Mouse (Mus musculus): ENCODE measurements at regions not wholly inside any gene's neighbourhood (a gene's known extent, or its start where the extent isn't known, plus 50 kb on each side); places are given as distances from the start of the nearest gene placed in this dataset.
"Not testable (repeated sequence)": the region's sequence is repeated elsewhere in the genome, so short reads cannot be mapped to it uniquely, and the experiment has no call there.

GRCm38 (mm10) chr6:100425551-100425950 lies 138.3 kb upstream of the Rybp start:
- no peak for DNase-seq (ENCODE audit: low spot score in 2 of 2)

- DNase-seq (ENCODE audit: low spot score in 2 of 2), result no peak
Observed at GRCm38 (mm10) chr6:100424788-100425403, 137.6 kb upstream of the Rybp start.

GRCm38 (mm10) chr6:100424181-100424580 lies 136.9 kb upstream of the Rybp start:
- no peak for DNase-seq (ENCODE audit: low spot score in 2 of 2)

DNA sequence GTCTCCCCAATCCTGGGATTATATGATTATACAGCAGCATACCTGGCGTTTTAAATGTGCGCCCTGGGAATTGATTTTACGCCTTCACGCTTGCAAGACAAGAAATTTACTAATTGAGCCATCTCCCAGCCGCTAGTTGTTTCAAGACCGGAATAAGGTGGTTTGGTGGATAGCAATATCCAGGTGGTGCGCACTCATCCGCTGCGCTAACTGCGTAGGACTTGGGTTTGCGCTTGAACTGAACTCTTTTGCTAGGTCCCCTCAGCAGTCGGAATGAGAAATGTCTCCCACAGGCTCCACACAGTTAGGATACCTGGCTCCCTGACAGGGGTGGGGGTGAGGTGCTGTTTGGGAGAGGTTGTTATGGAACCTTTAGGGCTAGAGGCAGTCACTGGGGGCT lies 136.4 kb upstream of the Rybp start:
- no peak for DNase-seq (ENCODE audit: low spot score in 2 of 2)

GRCm38 (mm10) chr6:100422603-100423002 lies 135.3 kb upstream of the Rybp start:
- no peak for DNase-seq (ENCODE audit: low spot score in 2 of 2)

- no peak for DNase-seq (ENCODE audit: low spot score in 2 of 2)
Observed at GRCm38 (mm10) chr6:100421706-100422578, 134.7 kb upstream of the Rybp start.

- DNase-seq (ENCODE audit: low spot score in 2 of 2), result no peak
Observed at GRCm38 (mm10) chr6:100420602-100421001, 133.3 kb upstream of the Rybp start.

DNA sequence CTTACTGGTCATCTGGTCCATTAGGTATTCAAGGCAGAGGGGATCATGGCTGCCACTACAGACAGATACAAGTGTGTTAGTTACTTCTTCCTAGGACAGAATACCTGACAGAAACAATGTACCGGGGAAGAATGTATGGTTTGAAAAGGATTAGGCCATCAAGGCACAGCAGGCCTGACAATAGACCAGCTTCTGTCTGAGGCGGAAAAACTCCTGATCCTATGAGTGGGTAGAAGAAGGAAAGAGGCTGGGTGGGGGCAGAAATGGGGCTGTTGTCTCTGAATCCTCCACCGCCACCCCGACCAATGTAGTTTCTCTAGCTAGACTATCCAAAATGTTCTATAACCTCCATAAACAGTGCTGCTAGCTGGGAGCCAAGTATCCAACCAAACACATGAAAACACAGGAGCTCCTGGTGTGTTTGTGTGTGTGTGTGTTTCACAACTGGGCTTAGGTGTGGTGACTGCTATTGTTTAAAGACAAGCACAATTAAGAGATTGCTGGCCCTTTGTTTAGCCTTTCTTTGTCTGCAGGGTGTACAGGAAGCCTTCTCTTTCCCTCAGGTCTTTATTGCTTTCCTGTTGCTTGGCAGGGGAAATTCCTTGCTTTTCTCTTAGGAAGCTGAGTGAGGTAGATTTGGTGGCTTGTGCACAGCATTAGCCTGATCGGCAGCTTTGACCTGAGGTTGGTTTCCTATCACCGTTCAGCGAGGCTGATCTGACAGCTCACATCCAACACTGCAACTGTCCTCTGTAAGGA lies 132.7 kb upstream of the Rybp start:
- DNase-seq (ENCODE audit: low spot score in 2 of 2), result no peak

- no peak for DNase-seq (ENCODE audit: low spot score in 2 of 2)
Observed at GRCm38 (mm10) chr6:100416046-100416445, 128.8 kb upstream of the Rybp start.

GRCm38 (mm10) chr6:100415514-100415913 lies 128.2 kb upstream of the Rybp start:
- peak in 1 of 2 experiments; percentile 7 for DNase-seq (ENCODE audit: low spot score in 2 of 2)

DNA sequence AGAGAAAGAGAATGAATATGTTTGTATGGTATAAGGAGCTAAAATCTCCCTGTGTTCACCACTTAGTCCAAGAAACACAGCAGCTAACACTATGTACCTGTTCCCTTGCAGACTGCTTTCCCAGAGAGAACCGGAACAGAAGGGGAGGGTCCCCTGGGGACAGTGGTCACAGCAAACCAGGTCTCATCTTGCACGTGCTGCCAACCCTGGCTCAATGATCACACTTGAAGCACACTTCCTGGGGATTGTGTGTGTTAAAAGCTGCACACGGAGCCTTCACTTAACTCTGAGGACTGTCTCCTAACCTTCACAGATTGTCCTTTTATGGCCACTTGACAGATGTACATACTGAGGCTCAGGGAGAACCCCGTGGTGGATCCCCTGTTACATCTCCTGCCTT lies 127.6 kb upstream of the Rybp start:
- DNase-seq (ENCODE audit: low spot score in 2 of 2), result no peak

GRCm38 (mm10) chr6:100412486-100412885 lies 125.2 kb upstream of the Rybp start:
- DNase-seq (ENCODE audit: low spot score in 2 of 2), result no peak

DNA sequence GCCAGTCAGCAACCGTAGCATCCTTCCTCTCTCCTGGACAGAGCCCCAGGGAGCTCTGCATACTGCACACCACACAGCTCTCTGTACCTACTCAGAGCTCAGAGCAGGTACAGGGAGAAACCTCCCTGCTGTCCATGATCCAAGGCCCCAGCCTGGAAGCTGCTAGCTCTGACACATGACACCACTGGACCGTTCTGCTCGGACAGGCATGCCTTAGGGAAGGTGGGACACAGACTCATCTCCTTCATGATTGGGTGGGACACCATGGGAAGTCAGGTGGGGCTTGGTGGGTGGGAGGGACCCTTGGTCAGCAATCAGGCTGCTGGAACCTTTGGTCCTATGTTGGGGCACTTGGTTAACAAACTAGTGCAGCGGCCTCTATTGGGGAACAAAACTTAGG lies 124.7 kb upstream of the Rybp start:
- no peak for DNase-seq (ENCODE audit: low spot score in 2 of 2)

DNA sequence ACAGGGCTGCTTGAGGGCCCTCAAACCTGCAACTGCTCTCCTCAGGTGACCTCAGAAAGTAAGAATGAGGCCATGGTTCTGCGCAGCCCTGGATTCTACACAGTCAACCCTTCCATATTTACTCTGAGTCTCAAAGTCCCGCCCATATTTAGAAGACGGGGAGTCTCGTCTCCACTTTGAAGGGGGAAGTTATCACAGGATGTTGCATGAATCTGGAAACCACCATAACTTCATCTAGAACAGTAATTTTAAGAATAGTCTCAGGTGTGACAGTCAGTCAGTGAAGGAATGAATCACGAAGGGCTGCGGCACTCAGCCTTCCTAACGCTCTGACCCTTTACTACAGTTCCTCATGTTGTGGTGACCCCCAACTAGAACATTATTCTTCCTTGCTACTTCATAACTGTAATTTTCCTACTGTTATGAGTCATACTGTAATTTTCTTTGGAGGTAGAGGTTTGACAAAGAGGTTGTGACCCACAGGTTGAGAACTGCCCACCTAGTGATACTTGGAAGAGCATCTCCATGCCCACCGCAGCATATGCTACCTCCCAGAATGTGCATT lies 122.9 kb upstream of the Rybp start:
- DNase-seq (ENCODE audit: low spot score in 2 of 2), result no peak

DNA sequence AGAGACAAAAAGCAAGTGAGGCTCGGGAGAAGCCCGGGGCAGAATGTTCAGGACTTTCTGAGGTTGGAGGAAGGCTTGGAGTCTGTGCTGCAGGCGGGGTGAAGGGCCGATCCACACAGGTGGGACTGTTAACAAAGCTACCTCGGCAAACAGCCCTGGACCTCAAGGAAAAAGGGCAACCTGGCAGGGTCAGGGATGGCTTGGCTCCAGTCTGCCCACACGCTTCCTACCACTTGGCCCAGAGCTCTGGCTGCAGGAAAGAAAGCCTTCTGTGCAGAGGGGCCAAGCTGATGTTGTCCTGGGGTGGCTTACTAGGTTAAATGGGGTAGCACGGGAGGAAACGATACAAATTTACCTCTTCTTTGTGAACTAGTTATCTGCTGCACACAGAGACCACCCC lies 121.5 kb upstream of the Rybp start:
- DNase-seq (ENCODE audit: low spot score in 2 of 2), result no peak

DNA sequence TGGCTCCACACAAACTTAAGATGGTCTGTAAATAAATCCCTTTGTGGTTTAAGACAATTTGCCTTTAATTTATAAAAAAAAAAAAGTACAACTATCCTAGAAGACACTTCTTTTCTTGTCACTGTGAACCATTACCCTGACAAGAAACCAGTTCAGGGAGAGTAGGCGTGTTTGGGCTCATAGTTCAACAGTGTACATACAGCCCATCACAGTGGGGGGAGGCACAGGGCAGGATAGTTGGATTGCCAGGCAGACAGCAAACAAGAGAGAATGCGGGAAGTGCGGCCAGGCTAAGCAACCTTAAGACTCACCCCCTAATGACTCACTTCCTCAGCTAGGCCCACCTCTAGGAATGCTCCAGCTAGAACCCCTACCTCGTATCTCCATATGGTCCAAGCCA lies 119.2 kb upstream of the Rybp start:
- DNase-seq (ENCODE audit: low spot score in 2 of 2), result no peak

GRCm38 (mm10) chr6:100404161-100404560 lies 116.9 kb upstream of the Rybp start:
- no peak for DNase-seq (ENCODE audit: low spot score in 2 of 2)

DNA sequence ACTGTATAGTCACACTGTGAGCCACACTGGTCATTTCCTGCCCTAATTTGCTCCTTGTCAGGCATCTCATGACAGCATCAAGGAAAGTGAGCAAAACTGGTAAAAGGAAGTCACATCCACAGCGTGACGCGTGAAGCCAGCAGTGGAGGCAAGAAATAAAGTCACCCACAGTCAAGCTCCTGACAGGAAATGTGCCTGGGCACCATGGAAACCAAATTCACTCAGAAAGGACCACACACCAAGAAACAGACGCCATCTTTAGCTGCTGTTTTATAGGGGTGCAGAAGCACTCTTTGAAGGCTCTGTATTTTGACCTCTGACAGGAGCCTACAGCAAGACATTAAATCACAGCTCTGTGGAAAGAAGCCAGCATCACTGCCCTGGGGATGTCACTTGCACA lies 115.4 kb upstream of the Rybp start:
- DNase-seq (ENCODE audit: low spot score in 2 of 2), result no peak

GRCm38 (mm10) chr6:100401728-100402127 lies 114.4 kb upstream of the Rybp start:
- no peak for DNase-seq (ENCODE audit: low spot score in 2 of 2)

GRCm38 (mm10) chr6:100399387-100399786 lies 112.1 kb upstream of the Rybp start:
- DNase-seq (ENCODE audit: low spot score in 2 of 2), result not testable (repeated sequence)

GRCm38 (mm10) chr6:100396311-100397200 lies 109.3 kb upstream of the Rybp start:
- DNase-seq (ENCODE audit: low spot score in 2 of 2), result peak; percentile 39 to 51

Measured in frontal cortex, postnatal 36 days (tissue).